Mouse (Mus musculus) thymus, adult 2 months (tissue): ENCODE measurements around the gene Pla2g4e. TPM values are rescaled to one million over a fixed set of nuclear protein-coding genes. Genes with fewer than 3 reads are reported as not detected.

ENCODE experiments used
- DNase-seq: peaks from one replicate; pipeline ENCODE4 v3.0.0; 2021
- H3K27ac ChIP-seq: fragments of 200-500 bp; 2 replicates; pipeline ENCODE4 v1.5.1; 2012; ENCODE audit warnings: low read length, control low read depth; ENCODE audit not compliant: control insufficient read depth, insufficient read depth
- H3K27me3 ChIP-seq: fragments of 200-500 bp; 2 replicates; pipeline ENCODE4 v1.6.1; 2012; ENCODE audit warnings: mild to moderate bottlenecking, low read length, moderate library complexity, mixed read lengths; ENCODE audit not compliant: control insufficient read depth, insufficient read depth
- H3K36me3 ChIP-seq: fragments of 200-500 bp; 2 replicates; pipeline ENCODE4 v1.6.1; 2012; ENCODE audit warnings: mild to moderate bottlenecking, low read length, moderate library complexity; ENCODE audit not compliant: control insufficient read depth, insufficient read depth
- H3K4me1 ChIP-seq: fragments of 200-500 bp; replicated peaks from 2 replicates; pipeline ENCODE4 v1.6.1; 2012; ENCODE audit warnings: low read length; ENCODE audit not compliant: control insufficient read depth, insufficient read depth
- H3K4me3 ChIP-seq: fragments of 200-500 bp; 2 replicates; pipeline ENCODE4 v1.5.1; 2012; ENCODE audit warnings: mild to moderate bottlenecking, low read length, control low read depth, moderate library complexity; ENCODE audit not compliant: control insufficient read depth, insufficient read depth
- CTCF ChIP-seq: fragments of 200-500 bp; IDR thresholded peaks from 2 replicates; pipeline ENCODE4 v1.5.1; 2012; ENCODE audit warnings: mild to moderate bottlenecking, control low read depth, low read length, moderate library complexity, borderline replicate concordance; ENCODE audit not compliant: control insufficient read depth, poor library complexity, insufficient read depth; ENCODE audit errors: extremely low read depth
- POLR2A ChIP-seq: fragments of 200-500 bp; IDR thresholded peaks from 2 replicates; pipeline ENCODE4 v1.6.1; 2012; ENCODE audit warnings: mild to moderate bottlenecking, low read length, control low read depth, moderate library complexity; ENCODE audit not compliant: control insufficient read depth, poor library complexity, insufficient read depth; ENCODE audit errors: extremely low read depth
- WGBS: fragments of 180-500 bp; shearing (Covaris S2); methylation state at CpG from one replicate; pipeline ENCODE4 v1.1.7; 2018; 5-methylcytosine and 5-hydroxymethylcytosine counted together
- polyA plus RNA-seq: library from polyadenylated mRNA; depleted of rRNA; stranded (reverse); fragments of >200 nt; gene quantifications from 2 replicates; pipeline ENCODE4 v1.2.3, GENCODE M21; 2012; rRNA removed

Gene Pla2g4e
- polyA plus RNA-seq, 1 experiment: 0.61 TPM

DNA sequence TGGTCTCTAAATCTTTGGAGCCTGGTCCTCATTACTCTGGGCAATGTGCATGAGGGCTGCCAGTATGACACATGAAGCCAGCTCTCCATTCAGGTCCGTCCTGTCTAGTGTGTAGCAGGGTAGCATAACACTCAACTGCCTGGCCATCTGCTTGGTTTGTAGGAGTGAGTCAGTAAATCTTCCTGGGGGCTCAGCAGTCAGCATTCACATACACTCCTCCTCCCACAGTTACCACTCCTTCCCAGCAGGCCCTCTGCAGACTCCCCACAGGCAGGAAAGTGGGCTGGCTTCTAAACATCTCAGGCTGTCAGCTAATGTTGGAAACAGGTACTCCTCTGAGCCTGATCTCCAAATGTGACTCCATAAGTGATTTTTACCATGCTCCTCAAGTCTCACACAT is 121.0 kb downstream of the Pla2g4e start:
- Histone ChIP-seq H3K4me3 (no peak overlapping the region), H3K4me1 (no peaks in the 10 kb centered on the region)
- TF ChIP-seq POLR2A: no peak
- TF ChIP-seq CTCF: no peak

DNA sequence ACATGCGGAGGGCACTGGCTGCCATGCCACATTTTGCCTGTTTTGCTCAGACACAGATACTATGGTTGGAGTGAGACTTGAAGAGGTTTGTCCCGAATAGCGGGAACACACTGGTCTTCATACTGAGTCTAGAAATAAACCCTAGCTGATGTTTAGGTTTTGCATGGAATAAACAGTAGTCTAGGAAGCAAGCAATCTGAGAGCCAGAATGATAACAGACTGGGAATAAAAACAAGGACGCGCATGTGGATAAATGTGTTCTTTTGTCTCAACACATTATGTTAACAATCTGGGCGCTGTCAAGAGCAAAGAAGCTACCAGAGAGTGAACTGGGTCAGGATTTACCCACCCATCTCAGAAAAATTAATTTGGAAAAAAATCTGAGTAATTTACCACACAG is 122.2 kb downstream of the Pla2g4e start:
- over 99% methylated on average over 6 of the region's 6 CpGs for WGBS
- no peaks in the 10 kb centered on the region for H3K27me3 ChIP-seq
- DNase-seq: no peak
- no peaks in the 10 kb centered on the region for H3K36me3 ChIP-seq
- TF ChIP-seq POLR2A (no peak), CTCF (no peak)
- no peaks in the 10 kb centered on the region for H3K4me1 ChIP-seq
- H3K4me3 ChIP-seq: no peak overlapping the region
- no peak overlapping the region for H3K27ac ChIP-seq

More for the DNA sequence above, 121.0 kb downstream of the Pla2g4e start:
- no peaks in the 10 kb centered on the region for H3K27me3 ChIP-seq
- WGBS: 95% methylated on average over 1 of the region's 1 CpGs
- H3K27ac ChIP-seq: no peak overlapping the region
- DNase-seq: no peak
- H3K36me3 ChIP-seq: no peaks in the 10 kb centered on the region

DNA sequence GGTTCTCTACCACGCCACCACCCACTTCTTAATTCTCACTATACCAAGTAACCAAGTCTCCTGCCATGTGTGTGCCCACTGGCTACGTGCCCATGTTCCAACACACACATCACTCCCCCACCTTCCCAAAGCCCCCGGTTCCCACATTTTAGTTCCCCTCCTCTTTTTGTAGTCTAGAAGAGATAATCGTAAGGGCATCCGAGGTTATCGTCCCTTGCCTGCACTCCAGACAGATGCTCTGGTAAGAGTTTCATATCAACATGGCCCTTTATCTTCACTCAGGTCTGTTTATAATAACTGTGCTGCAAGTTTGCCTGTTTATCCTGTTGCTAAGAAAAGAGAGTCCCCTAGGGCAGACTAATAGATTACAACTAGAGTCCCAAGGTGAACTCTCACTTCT is 127.8 kb downstream of the Pla2g4e start:
- no peaks in the 10 kb centered on the region for H3K27me3 ChIP-seq
- no peak overlapping the region for H3K27ac ChIP-seq
- TF ChIP-seq CTCF (no peak), POLR2A (no peak)
- H3K4me3 ChIP-seq: no peak overlapping the region
- DNase-seq: no peak
- no peaks in the 10 kb centered on the region for H3K4me1 ChIP-seq
- 97% methylated on average over 6 of the region's 6 CpGs for WGBS
- H3K36me3 ChIP-seq: no peaks in the 10 kb centered on the region

Other genes starting within 250 kb of the Pla2g4e start
- gene Jmjd7, start 217.9 kb downstream of the Pla2g4e start, polyA plus RNA-seq: 13.9 and 15.5 TPM in 2 replicates
- 7.0 and 8.8 TPM in 2 replicates for gene Gm28042, start 217.8 kb downstream of the Pla2g4e start, polyA plus RNA-seq
- 7.7 and 11.8 TPM in 2 replicates for gene Pla2g4b, start 211.9 kb downstream of the Pla2g4e start, polyA plus RNA-seq
- 17.6 and 24.3 TPM in 2 replicates for gene Ehd4, start 90.7 kb downstream of the Pla2g4e start, polyA plus RNA-seq
- 0.15 and 0.19 TPM in 2 replicates for gene Pla2g4d, start 43.9 kb upstream of the Pla2g4e start, polyA plus RNA-seq
- 2.2 and 2.9 TPM in 2 replicates for gene Pla2g4f, start 68.8 kb upstream of the Pla2g4e start, polyA plus RNA-seq
- gene Vps39, start 107.8 kb upstream of the Pla2g4e start, polyA plus RNA-seq: 38.8 and 40.8 TPM in 2 replicates
- gene Ganc, start 158.6 kb upstream of the Pla2g4e start, polyA plus RNA-seq: 15.9 and 17.4 TPM in 2 replicates
- 21.9 and 24.3 TPM in 2 replicates for gene Tmem87a, start 158.8 kb upstream of the Pla2g4e start, polyA plus RNA-seq
- 56.2 and 69.8 TPM in 2 replicates for gene Capn3, start 210.7 kb upstream of the Pla2g4e start, polyA plus RNA-seq